Mouse (Mus musculus) hindbrain, embryonic 10.5 days (tissue): ENCODE data around the gene Camsap3. TPM values are rescaled to one million over a fixed set of nuclear protein-coding genes. Genes with fewer than 3 reads are reported as not detected.
"Not testable (repeated sequence)": the region's sequence is repeated elsewhere in the genome, so short reads cannot be mapped to it uniquely, and the experiment has no call there.

Experiments used
- DNase-seq: peaks from one replicate; pipeline ENCODE4 v3.0.0-alpha.2; 2017; ENCODE audit warnings: low spot score
- H3K27ac ChIP-seq: fragments of 300-500 bp; sonication (generic); 2 replicates; pipeline ENCODE4 v1.5.1; 2016; ENCODE audit warnings: mild to moderate bottlenecking, moderate library complexity
- H3K27me3 ChIP-seq: fragments of 300-500 bp; sonication (generic); 2 replicates; pipeline ENCODE4 v1.6.1; 2016; ENCODE audit warnings: mild to moderate bottlenecking; ENCODE audit not compliant: poor library complexity, insufficient read depth, severe bottlenecking
- H3K36me3 ChIP-seq: fragments of 300-500 bp; sonication (generic); 2 replicates; pipeline ENCODE4 v1.6.1; 2016; ENCODE audit warnings: mild to moderate bottlenecking, moderate library complexity
- H3K4me1 ChIP-seq: fragments of 300-500 bp; sonication (generic); replicated peaks from 2 replicates; pipeline ENCODE4 v1.6.1; 2016; ENCODE audit warnings: mild to moderate bottlenecking
- H3K4me3 ChIP-seq: fragments of 300-500 bp; sonication (generic); 2 replicates; pipeline ENCODE4 v1.5.1; 2016; ENCODE audit warnings: mild to moderate bottlenecking, moderate library complexity
- H3K9me3 ChIP-seq: fragments of 300-500 bp; sonication (generic); 2 replicates; pipeline ENCODE4 v1.6.1; 2016; ENCODE audit warnings: mild to moderate bottlenecking, moderate library complexity
- WGBS: fragments of 180-500 bp; shearing (Covaris S2); methylation state at CpG from one replicate; pipeline ENCODE4 v1.1.7; 2016; 5-methylcytosine and 5-hydroxymethylcytosine counted together
- polyA plus RNA-seq: library from polyadenylated mRNA; unstranded; fragments of >200 nt; fragmentation: Nextera tagmentation; extraction: Ambion mirVana; gene quantifications from 2 replicates; pipeline ENCODE4 v1.2.1, GENCODE M21; 2016

Gene Camsap3
- polyA plus RNA-seq, 1 experiment from 2014 or later, result 15.4 TPM

- no peaks in the 10 kb centered on the region for H3K9me3 ChIP-seq
- 82% methylated on average over 9 of the region's 9 CpGs for whole genome bisulfite sequencing
- H3K36me3 ChIP-seq, result no peaks in the 10 kb centered on the region
- H3K4me1 ChIP-seq, result no peaks in the 10 kb centered on the region
- DNase-seq, result no peak
- no peaks in the 10 kb centered on the region for H3K27me3 ChIP-seq
- no peak overlapping the region; the same call in 1 of the 2 replicates for H3K27ac ChIP-seq
- no peak overlapping the region for H3K4me3 ChIP-seq
Measured at GRCm38 (mm10) chr8:3579390-3580364, 7.4 kb upstream of the Camsap3 start.

GRCm38 (mm10) chr8:3581961-3582360 lies 5.1 kb upstream of the Camsap3 start:
- not testable (repeated sequence) for DNase-seq, H3K27ac ChIP-seq, H3K36me3 ChIP-seq, H3K4me1 ChIP-seq, H3K4me3 ChIP-seq, H3K9me3 ChIP-seq, H3K27me3 ChIP-seq
- WGBS, result 92% methylated on average over 3 of the region's 3 CpGs

GRCm38 (mm10) chr8:3586452-3586851 lies 641 bp upstream of the Camsap3 start:
- DNase-seq, result no peak
- Histone ChIP-seq H3K36me3 (no peaks in the 10 kb centered on the region), H3K4me3 (no peak overlapping the region), H3K27ac (no peak overlapping the region), H3K4me1 (peaks cover 14% of the 10 kb centered on the region), H3K27me3 (peaks cover 16% of the 10 kb centered on the region), H3K9me3 (no peaks in the 10 kb centered on the region)
- 91% methylated on average over 2 of the region's 2 CpGs for WGBS

- H3K27ac ChIP-seq, result peak overlapping the region; percentile 88
- peak overlapping the region; percentile 70 for H3K4me3 ChIP-seq
- no peaks in the 10 kb centered on the region for H3K9me3 ChIP-seq
- H3K36me3 ChIP-seq, result no peaks in the 10 kb centered on the region
- H3K4me1 ChIP-seq, result peaks cover 14% of the 10 kb centered on the region
- peak; percentile 72 for DNase-seq
- H3K27me3 ChIP-seq, result peaks cover 16% of the 10 kb centered on the region
- WGBS, result under 1% methylated on average over 77 of the region's 77 CpGs
Measured at GRCm38 (mm10) chr8:3587391-3588257, 531 bp downstream of the Camsap3 start.

- peak; percentile 42 for DNase-seq
- peak overlapping the region; percentile 88 for H3K27ac ChIP-seq
Measured at GRCm38 (mm10) chr8:3588258-3588633, 1.2 kb downstream of the Camsap3 start.

GRCm38 (mm10) chr8:3593470-3593869 lies 6.4 kb downstream of the Camsap3 start:
- WGBS, result 86% methylated on average over 3 of the region's 3 CpGs
- Histone ChIP-seq H3K27ac (no peak overlapping the region), H3K27me3 (no peaks in the 10 kb centered on the region), H3K4me1 (peaks cover 7% of the 10 kb centered on the region), H3K4me3 (no peak overlapping the region), H3K36me3 (peaks cover 9% of the 10 kb centered on the region), H3K9me3 (no peaks in the 10 kb centered on the region)
- no peak for DNase-seq

More at GRCm38 (mm10) chr8:3588258-3588633, 1.2 kb downstream of the Camsap3 start:
- Histone ChIP-seq H3K36me3 (no peaks in the 10 kb centered on the region), H3K9me3 (no peaks in the 10 kb centered on the region), H3K4me3 (peak overlapping the region; percentile 70), H3K27me3 (peaks cover 16% of the 10 kb centered on the region), H3K4me1 (peaks cover 14% of the 10 kb centered on the region)
- 2% methylated on average over 11 of the region's 11 CpGs for WGBS

- WGBS, result 90% methylated on average over 2 of the region's 2 CpGs
- H3K4me3 ChIP-seq, result no peak overlapping the region
- no peaks in the 10 kb centered on the region for H3K27me3 ChIP-seq
- H3K9me3 ChIP-seq, result no peaks in the 10 kb centered on the region
- H3K36me3 ChIP-seq, result peaks cover 19% of the 10 kb centered on the region
- H3K4me1 ChIP-seq, result no peaks in the 10 kb centered on the region
- H3K27ac ChIP-seq, result no peak overlapping the region
- no peak for DNase-seq
Measured at GRCm38 (mm10) chr8:3594466-3594865, 7.4 kb downstream of the Camsap3 start.

- Histone ChIP-seq H3K27ac (no peak overlapping the region), H3K4me1 (no peaks in the 10 kb centered on the region), H3K36me3 (peaks cover 50% of the 10 kb centered on the region), H3K4me3 (no peak overlapping the region), H3K27me3 (no peaks in the 10 kb centered on the region), H3K9me3 (no peaks in the 10 kb centered on the region)
- no peak for DNase-seq
- 86% methylated on average over 3 of the region's 3 CpGs for WGBS
Measured at GRCm38 (mm10) chr8:3598054-3598453, 11.0 kb downstream of the Camsap3 start.

- H3K27me3 ChIP-seq, result no peaks in the 10 kb centered on the region
- no peak overlapping the region for H3K4me3 ChIP-seq
- peaks cover 62% of the 10 kb centered on the region for H3K36me3 ChIP-seq
- no peaks in the 10 kb centered on the region for H3K4me1 ChIP-seq
- H3K9me3 ChIP-seq, result no peaks in the 10 kb centered on the region
- H3K27ac ChIP-seq, result no peak overlapping the region
- DNase-seq, result no peak
- WGBS, result 68% methylated on average over 1 of the region's 1 CpGs
Measured at GRCm38 (mm10) chr8:3599219-3599618, 12.1 kb downstream of the Camsap3 start.

- no peaks in the 10 kb centered on the region for H3K9me3 ChIP-seq
- no peaks in the 10 kb centered on the region for H3K4me1 ChIP-seq
- H3K27me3 ChIP-seq, result no peaks in the 10 kb centered on the region
- no peak overlapping the region for H3K27ac ChIP-seq
- H3K36me3 ChIP-seq, result peaks cover 74% of the 10 kb centered on the region
- no peak overlapping the region for H3K4me3 ChIP-seq
- 94% methylated on average over 6 of the region's 6 CpGs for WGBS
- no peak for DNase-seq
Measured at GRCm38 (mm10) chr8:3600401-3600800, 13.3 kb downstream of the Camsap3 start.

GRCm38 (mm10) chr8:3603439-3603838 lies 16.3 kb downstream of the Camsap3 start:
- no peak overlapping the region for H3K4me3 ChIP-seq
- no peaks in the 10 kb centered on the region for H3K9me3 ChIP-seq
- H3K27me3 ChIP-seq, result no peaks in the 10 kb centered on the region
- H3K36me3 ChIP-seq, result peaks cover 95% of the 10 kb centered on the region
- 80% methylated on average over 13 of the region's 13 CpGs for WGBS
- no peak overlapping the region for H3K27ac ChIP-seq
- H3K4me1 ChIP-seq, result no peaks in the 10 kb centered on the region
- no peak for DNase-seq

- no peak for DNase-seq
- Histone ChIP-seq H3K4me3 (no peak overlapping the region), H3K4me1 (no peaks in the 10 kb centered on the region; the same call in 1 of the 2 replicates), H3K27me3 (no peaks in the 10 kb centered on the region), H3K27ac (no peak overlapping the region), H3K9me3 (no peaks in the 10 kb centered on the region), H3K36me3 (peaks cover 100% of the 10 kb centered on the region)
- WGBS, result 94% methylated on average over 16 of the region's 16 CpGs
Measured at GRCm38 (mm10) chr8:3606593-3606992, 19.5 kb downstream of the Camsap3 start.

- Histone ChIP-seq H3K27me3 (no peaks in the 10 kb centered on the region), H3K36me3 (peaks cover 100% of the 10 kb centered on the region), H3K4me3 (no peak overlapping the region), H3K9me3 (no peaks in the 10 kb centered on the region), H3K27ac (no peak overlapping the region), H3K4me1 (no peaks in the 10 kb centered on the region; the same call in 1 of the 2 replicates)
- no peak for DNase-seq
- WGBS, result 89% methylated on average over 7 of the region's 7 CpGs
Measured at GRCm38 (mm10) chr8:3607822-3608221, 20.7 kb downstream of the Camsap3 start.
